Mouse (Mus musculus) liver, embryonic 16.5 days (tissue): ENCODE data around the gene Trim33. TPM values are rescaled to one million over a fixed set of nuclear protein-coding genes. Genes with fewer than 3 reads are reported as not detected.

Experiments used
- ATAC-seq: fragments of 200-750 bp; cut with Nextera tagmentation; 2 replicates; pipeline ENCODE4 v1.8.0; 2017; ENCODE audit warnings: low read depth, mild to moderate bottlenecking, moderate number of reproducible peaks, moderate library complexity
- H3K27ac ChIP-seq: fragments of 300-500 bp; sonication (generic); 2 replicates; pipeline ENCODE4 v1.5.1; 2014; ENCODE audit warnings: mild to moderate bottlenecking, low read length
- H3K27me3 ChIP-seq: fragments of 300-500 bp; sonication (generic); 2 replicates; pipeline ENCODE4 v1.6.1; 2014; ENCODE audit warnings: low read depth, low read length, mixed read lengths; ENCODE audit not compliant: control insufficient read depth, insufficient read depth
- H3K36me3 ChIP-seq: fragments of 300-500 bp; sonication (generic); 2 replicates; pipeline ENCODE4 v1.6.1; 2014; ENCODE audit warnings: mild to moderate bottlenecking; ENCODE audit not compliant: control insufficient read depth, insufficient read depth
- H3K4me1 ChIP-seq: fragments of 300-500 bp; sonication (generic); 2 replicates; pipeline ENCODE4 v1.6.1; 2014; ENCODE audit warnings: low read depth, low read length, mixed read lengths; ENCODE audit not compliant: control insufficient read depth
- H3K4me2 ChIP-seq: fragments of 300-500 bp; sonication (generic); 2 replicates; pipeline ENCODE4 v1.6.1; 2014; ENCODE audit warnings: low read depth, low read length, mixed read lengths
- H3K4me3 ChIP-seq: fragments of 300-500 bp; sonication (generic); 2 replicates; pipeline ENCODE4 v1.5.1; 2014; ENCODE audit warnings: low read depth, mild to moderate bottlenecking, low read length
- H3K9ac ChIP-seq: fragments of 300-500 bp; sonication (generic); 2 replicates; pipeline ENCODE4 v1.6.1; 2014; ENCODE audit warnings: low read depth, low read length
- H3K9me3 ChIP-seq: fragments of 300-500 bp; sonication (generic); replicated peaks from 2 replicates; pipeline ENCODE4 v1.6.1; 2016; ENCODE audit warnings: low read length; ENCODE audit not compliant: control insufficient read depth
- WGBS: fragments of 180-500 bp; shearing (Covaris S2); extraction: QIAGEN DNeasy Blood & Tissue Kit; methylation state at CpG from one replicate; pipeline ENCODE4 v1.1.7; 2014; ENCODE audit not compliant: insufficient replicate concordance; 5-methylcytosine and 5-hydroxymethylcytosine counted together
- polyA plus RNA-seq: library from polyadenylated mRNA; unstranded; fragments of >200 nt; fragmentation: Nextera tagmentation; extraction: Ambion mirVana; gene quantifications from 2 replicates; pipeline ENCODE4 v1.2.1, GENCODE M21; 2015

Trim33 gene
- polyA plus RNA-seq, 1 experiment from 2014 or later = 5.1 TPM

DNA sequence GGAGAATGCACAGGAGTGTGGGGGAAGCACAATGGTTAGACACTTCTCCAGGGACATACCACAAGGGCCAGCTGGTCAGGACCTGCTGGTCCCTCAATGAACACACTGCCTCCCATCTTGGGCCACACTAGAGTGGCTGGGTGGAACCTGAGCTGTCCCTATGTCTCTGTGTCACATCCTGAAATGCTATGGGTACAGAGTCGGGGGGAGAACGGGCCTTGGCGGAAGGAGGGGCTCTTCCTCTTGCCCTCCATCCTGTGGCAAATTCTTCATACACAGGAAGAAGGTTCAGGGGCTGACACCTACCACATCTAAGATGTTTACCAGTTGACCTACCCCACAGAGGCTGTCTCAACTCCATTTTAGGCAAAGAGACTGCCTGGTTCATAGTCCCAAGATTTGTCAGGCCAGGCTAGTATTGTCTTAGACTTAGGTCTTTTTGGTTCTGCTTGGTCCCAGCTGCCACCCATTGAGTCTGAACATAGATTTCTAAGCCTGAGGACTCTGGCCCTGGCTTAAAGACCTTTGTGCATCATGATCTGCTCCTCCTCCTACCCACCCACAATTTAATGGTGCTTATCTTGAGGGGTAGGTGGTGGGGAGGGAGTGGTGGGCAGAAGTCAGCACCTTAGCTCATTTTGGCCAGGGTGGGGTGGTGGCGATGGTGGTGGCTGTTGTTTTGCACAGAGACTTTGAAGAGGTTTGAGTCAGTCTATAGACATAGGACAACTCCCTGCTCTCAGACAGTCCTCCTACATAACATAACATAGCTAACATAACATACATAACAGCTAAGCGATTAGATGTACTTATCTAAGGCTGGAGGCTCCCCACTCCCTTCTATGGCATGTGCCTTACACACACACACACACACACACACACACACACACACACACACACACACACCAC lies 106.5 kb downstream of the Trim33 start:
- no peak overlapping the region for H3K4me3 ChIP-seq
- H3K27ac ChIP-seq = no peak overlapping the region
- H3K4me1 ChIP-seq = peaks cover 4% of the 10 kb centered on the region; the same call in 1 of the 2 replicates
- no peaks in the 10 kb centered on the region for H3K27me3 ChIP-seq
- no peaks in the 10 kb centered on the region for H3K9me3 ChIP-seq
- WGBS = 44% methylated on average over 5 of the region's 5 CpGs
- ATAC-seq = no peak
- no peaks in the 10 kb centered on the region for H3K36me3 ChIP-seq
- H3K4me2 ChIP-seq = no peak overlapping the region
- no peak overlapping the region for H3K9ac ChIP-seq

GRCm38 (mm10) chr3:103386292-103387031 lies 107.4 kb downstream of the Trim33 start:
- ATAC-seq = no peak
- no peak overlapping the region for H3K4me3 ChIP-seq
- H3K9me3 ChIP-seq = no peaks in the 10 kb centered on the region
- no peak overlapping the region for H3K9ac ChIP-seq
- H3K27me3 ChIP-seq = no peaks in the 10 kb centered on the region
- H3K4me2 ChIP-seq = no peak overlapping the region
- 80% methylated on average over 16 of the region's 16 CpGs for WGBS
- peaks cover 4% of the 10 kb centered on the region; the same call in 1 of the 2 replicates for H3K4me1 ChIP-seq
- no peak overlapping the region for H3K27ac ChIP-seq
- no peaks in the 10 kb centered on the region for H3K36me3 ChIP-seq

- Histone ChIP-seq H3K9ac (no peak overlapping the region), H3K4me1 (no peaks in the 10 kb centered on the region), H3K27me3 (no peaks in the 10 kb centered on the region), H3K27ac (no peak overlapping the region), H3K4me3 (no peak overlapping the region), H3K4me2 (no peak overlapping the region), H3K9me3 (no peaks in the 10 kb centered on the region), H3K36me3 (no peaks in the 10 kb centered on the region)
- no peak for ATAC-seq
- WGBS = 1% methylated on average over 3 of the region's 3 CpGs
These were observed 113.6 kb downstream of the Trim33 start for GRCm38 (mm10) chr3:103392613-103393258.

DNA sequence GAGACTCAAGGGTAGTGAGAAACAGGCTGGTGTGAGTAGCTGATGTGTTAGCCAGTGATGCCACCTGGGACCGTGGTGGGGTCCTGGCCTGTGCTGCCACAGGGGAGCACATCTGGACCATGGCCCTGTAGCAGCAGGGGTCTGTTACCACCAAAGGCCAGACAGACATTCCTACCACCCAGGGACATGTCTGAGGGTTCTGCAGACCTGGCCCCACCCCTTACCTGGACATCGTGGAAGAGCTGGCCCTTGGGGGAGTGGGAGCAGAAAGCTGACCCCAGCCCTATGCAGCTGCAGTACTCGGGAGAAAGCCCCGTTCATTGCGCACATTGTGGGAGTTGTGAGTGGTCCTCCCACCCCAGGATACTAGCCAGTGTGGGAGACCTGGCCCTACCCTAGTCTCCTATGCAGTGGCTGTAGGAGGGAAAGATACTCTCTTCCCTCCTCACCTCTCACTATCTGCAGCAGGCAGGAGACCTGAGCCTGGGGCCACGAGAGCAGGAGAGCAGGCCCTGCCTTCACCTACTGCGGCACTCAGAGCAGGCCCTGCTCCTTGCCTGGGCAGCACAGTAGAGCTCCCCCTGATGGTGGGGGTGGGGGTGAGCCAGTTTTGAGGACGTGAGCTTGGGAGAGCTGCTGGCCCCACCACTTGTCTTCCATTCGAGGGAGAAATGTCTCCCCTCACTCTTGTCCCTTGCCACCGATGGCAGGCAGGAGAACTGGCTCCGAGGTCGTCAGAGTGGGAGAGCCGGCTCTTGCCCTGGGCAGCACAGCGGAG lies 114.4 kb downstream of the Trim33 start:
- Histone ChIP-seq H3K4me1 (no peaks in the 10 kb centered on the region), H3K27me3 (no peaks in the 10 kb centered on the region), H3K9ac (no peak overlapping the region), H3K9me3 (no peaks in the 10 kb centered on the region), H3K4me2 (no peak overlapping the region), H3K4me3 (no peak overlapping the region), H3K36me3 (no peaks in the 10 kb centered on the region), H3K27ac (no peak overlapping the region)
- no peak for ATAC-seq
- WGBS = 67% methylated on average over 14 of the region's 14 CpGs

DNA sequence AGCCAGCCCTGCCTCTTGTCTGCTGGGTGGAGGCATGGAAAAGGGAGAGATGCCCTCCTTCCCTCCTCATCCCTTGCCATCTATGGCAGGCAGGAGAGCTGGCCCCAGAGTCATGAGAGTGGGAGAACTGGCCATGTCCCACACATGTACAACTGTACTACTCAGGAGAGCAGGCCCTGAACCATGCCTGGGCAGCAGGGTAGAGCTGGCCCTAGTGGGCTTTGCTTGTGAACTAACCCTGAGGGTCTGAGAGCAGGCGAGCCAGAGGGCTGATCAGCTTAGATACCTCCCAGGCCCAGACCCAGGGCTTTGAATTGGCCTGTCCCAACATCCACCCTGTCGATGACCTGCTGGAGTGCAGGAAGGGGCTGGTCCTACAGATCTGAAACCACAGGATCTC lies 115.0 kb downstream of the Trim33 start:
- no peak for ATAC-seq
- H3K4me2 ChIP-seq = no peak overlapping the region
- 42% methylated on average over 2 of the region's 2 CpGs for WGBS
- H3K4me1 ChIP-seq = no peaks in the 10 kb centered on the region
- H3K36me3 ChIP-seq = no peaks in the 10 kb centered on the region
- no peak overlapping the region for H3K27ac ChIP-seq
- H3K27me3 ChIP-seq = no peaks in the 10 kb centered on the region
- H3K9me3 ChIP-seq = no peaks in the 10 kb centered on the region
- no peak overlapping the region for H3K4me3 ChIP-seq
- no peak overlapping the region for H3K9ac ChIP-seq

DNA sequence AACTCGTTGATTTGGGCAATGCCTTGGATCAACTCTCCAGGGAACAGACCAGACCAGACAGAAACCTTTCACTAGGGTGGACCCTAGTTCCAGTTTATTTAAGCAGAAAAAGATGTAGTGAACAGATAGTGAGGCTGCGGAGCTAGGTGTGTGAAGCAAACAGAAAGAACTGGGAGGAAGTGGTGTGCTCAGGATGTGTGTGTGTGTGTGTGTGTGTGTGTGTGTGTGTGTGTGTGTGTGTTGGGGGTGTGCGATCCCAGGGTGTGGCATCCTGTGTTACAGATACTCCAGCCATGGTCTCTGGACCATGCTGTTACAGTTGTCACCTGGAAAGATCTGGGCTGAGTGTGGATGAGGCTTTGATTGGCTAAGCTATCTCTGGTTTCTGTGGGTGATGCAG lies 118.4 kb downstream of the Trim33 start:
- Histone ChIP-seq H3K27ac (no peak overlapping the region), H3K4me2 (no peak overlapping the region), H3K27me3 (no peaks in the 10 kb centered on the region), H3K36me3 (no peaks in the 10 kb centered on the region), H3K4me3 (no peak overlapping the region), H3K9me3 (no peaks in the 10 kb centered on the region), H3K9ac (no peak overlapping the region), H3K4me1 (no peaks in the 10 kb centered on the region)
- no peak for ATAC-seq
- WGBS = 44% methylated on average over 3 of the region's 3 CpGs

DNA sequence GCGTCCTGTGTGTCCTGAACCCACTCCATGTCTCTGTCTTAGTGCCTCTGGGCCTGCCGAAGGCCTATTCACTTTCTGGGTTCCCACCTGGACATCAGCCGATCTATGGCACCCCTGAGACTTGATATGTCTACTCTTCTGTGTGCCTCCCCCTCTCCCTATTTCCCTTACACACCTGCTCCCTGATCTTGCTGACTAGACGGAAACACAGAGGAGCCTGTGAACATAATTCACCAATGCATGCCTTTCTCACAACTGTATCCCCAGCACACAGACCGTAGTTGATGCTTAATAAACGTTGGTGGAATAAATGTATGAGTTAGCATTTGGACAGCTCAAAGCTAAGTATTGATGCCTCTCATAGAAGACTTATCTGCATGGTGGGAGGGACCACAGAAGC lies 121.7 kb downstream of the Trim33 start:
- Histone ChIP-seq H3K27ac (no peak overlapping the region), H3K4me2 (no peak overlapping the region), H3K4me1 (no peaks in the 10 kb centered on the region), H3K36me3 (no peaks in the 10 kb centered on the region), H3K9me3 (no peaks in the 10 kb centered on the region), H3K4me3 (no peak overlapping the region), H3K27me3 (no peaks in the 10 kb centered on the region), H3K9ac (no peak overlapping the region)
- WGBS = 60% methylated on average over 6 of the region's 6 CpGs
- no peak for ATAC-seq

- 43% methylated on average over 17 of the region's 17 CpGs for WGBS
- no peaks in the 10 kb centered on the region for H3K27me3 ChIP-seq
- no peak for ATAC-seq
These were observed 122.4 kb downstream of the Trim33 start for GRCm38 (mm10) chr3:103401342-103402098.

More at GRCm38 (mm10) chr3:103401342-103402098, 122.4 kb downstream of the Trim33 start:
- Histone ChIP-seq H3K9me3 (no peaks in the 10 kb centered on the region), H3K27ac (no peak overlapping the region), H3K36me3 (no peaks in the 10 kb centered on the region), H3K9ac (no peak overlapping the region), H3K4me2 (no peak overlapping the region), H3K4me3 (no peak overlapping the region), H3K4me1 (no peaks in the 10 kb centered on the region)
